Mouse (Mus musculus) urinary bladder, postnatal 25 days (tissue): ENCODE data around the gene Accs.

ENCODE experiments used
- DNase-seq: peaks from one replicate; pipeline ENCODE4 v3.0.0; 2022; ENCODE audit warnings: low spot score

The Accs gene

GRCm38 (mm10) chr2:93849505-93850089 lies at the start of gene Accs:
Gene Accs (minus strand): TSS chr2:93849943.
- DNase-seq: peak; percentile 60

GRCm38 (mm10) chr2:93891611-93892280 lies 42.0 kb upstream of the Accs start:
- no peak for DNase-seq

- DNase-seq: no peak
These were observed 40.4 kb upstream of the Accs start for GRCm38 (mm10) chr2:93890143-93890542.

GRCm38 (mm10) chr2:93889071-93889470 lies 39.3 kb upstream of the Accs start:
- DNase-seq: no peak

- no peak for DNase-seq
These were observed 38.6 kb upstream of the Accs start for GRCm38 (mm10) chr2:93888366-93888765.

- no peak for DNase-seq
These were observed 37.5 kb upstream of the Accs start for GRCm38 (mm10) chr2:93887273-93887672.

GRCm38 (mm10) chr2:93886013-93886794 lies 36.5 kb upstream of the Accs start:
- DNase-seq: no peak

GRCm38 (mm10) chr2:93883066-93883465 lies 33.3 kb upstream of the Accs start:
- DNase-seq: no peak

GRCm38 (mm10) chr2:93881640-93882367 lies 32.1 kb upstream of the Accs start:
- DNase-seq: no peak

GRCm38 (mm10) chr2:93880981-93881380 lies 31.2 kb upstream of the Accs start:
- DNase-seq: no peak

GRCm38 (mm10) chr2:93880450-93880849 lies 30.7 kb upstream of the Accs start:
- no peak for DNase-seq

GRCm38 (mm10) chr2:93877005-93877404 lies 27.3 kb upstream of the Accs start:
- no peak for DNase-seq

GRCm38 (mm10) chr2:93874606-93875005 lies 24.9 kb upstream of the Accs start:
- DNase-seq: no peak

- no peak for DNase-seq
These were observed 24.4 kb upstream of the Accs start for GRCm38 (mm10) chr2:93874227-93874514.

- DNase-seq: no peak
These were observed 23.9 kb upstream of the Accs start for GRCm38 (mm10) chr2:93873449-93874226.

GRCm38 (mm10) chr2:93872257-93872656 lies 22.5 kb upstream of the Accs start:
- no peak for DNase-seq

GRCm38 (mm10) chr2:93871411-93871925 lies 21.7 kb upstream of the Accs start:
- DNase-seq: no peak

GRCm38 (mm10) chr2:93870842-93871241 lies 21.1 kb upstream of the Accs start:
- DNase-seq: peak; percentile 61

GRCm38 (mm10) chr2:93869107-93869600 lies 19.4 kb upstream of the Accs start, which contains the start of gene Accsl:
Gene Accsl (minus strand): TSS chr2:93869157.
- DNase-seq: no peak

GRCm38 (mm10) chr2:93868566-93868965 lies 18.8 kb upstream of the Accs start:
- DNase-seq: no peak

- no peak for DNase-seq
These were observed 13.5 kb upstream of the Accs start for GRCm38 (mm10) chr2:93863229-93863628.
